Mouse (Mus musculus): ENCODE measurements around the gene Mfsd13b. TPM values are rescaled to one million over a fixed set of nuclear protein-coding genes. Genes with fewer than 3 reads are reported as not detected.

Gene Mfsd13b
- polyA plus RNA-seq, 1 experiment from 2014 or later, result 0.63 TPM

DNA sequence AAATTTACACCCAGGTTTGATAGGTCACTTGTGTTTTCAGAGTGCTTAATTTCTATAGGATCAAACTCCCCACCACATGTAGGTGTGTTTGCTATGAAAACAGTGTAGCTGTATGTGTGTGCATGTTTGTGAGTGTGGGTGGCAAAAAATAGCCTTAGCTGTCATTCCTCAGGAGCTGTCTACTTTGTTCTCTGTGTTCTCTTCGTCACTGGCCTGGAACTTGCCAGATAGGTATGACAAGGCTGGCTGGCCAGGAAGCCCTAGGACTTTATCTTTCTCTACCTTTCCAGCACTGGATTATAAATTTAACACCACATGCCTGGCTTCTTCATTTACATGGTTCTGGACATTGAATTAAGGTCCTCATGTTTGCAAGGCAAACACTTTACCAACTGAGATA, 61.9 kb downstream of the Mfsd13b start:
- Histone ChIP-seq H3K27ac (ENCODE audit: low read length) (no peak overlapping the region), H3K4me1 (ENCODE audit: control insufficient read depth, insufficient read depth, low read length) (peaks cover 5% of the 10 kb centered on the region; the same call in 1 of the 2 replicates), H3K9me3 (replicated peaks; ENCODE audit: control insufficient read depth, low read length, poor library complexity, severe bottlenecking) (no peaks in the 10 kb centered on the region), H3K4me3 (ENCODE audit: low read depth, low read length) (no peak overlapping the region), H3K27me3 (ENCODE audit: control insufficient read depth, insufficient read depth, low read depth, low read length) (no peaks in the 10 kb centered on the region), H3K36me3 (ENCODE audit: control insufficient read depth, insufficient read depth, low read length) (no peaks in the 10 kb centered on the region), H3K4me2 (ENCODE audit: low read length) (no peak overlapping the region), H3K9ac (ENCODE audit: low read depth, low read length) (no peak overlapping the region)
- WGBS, result 97% methylated on average over 1 of the region's 1 CpGs
- ATAC-seq, result no peak

DNA sequence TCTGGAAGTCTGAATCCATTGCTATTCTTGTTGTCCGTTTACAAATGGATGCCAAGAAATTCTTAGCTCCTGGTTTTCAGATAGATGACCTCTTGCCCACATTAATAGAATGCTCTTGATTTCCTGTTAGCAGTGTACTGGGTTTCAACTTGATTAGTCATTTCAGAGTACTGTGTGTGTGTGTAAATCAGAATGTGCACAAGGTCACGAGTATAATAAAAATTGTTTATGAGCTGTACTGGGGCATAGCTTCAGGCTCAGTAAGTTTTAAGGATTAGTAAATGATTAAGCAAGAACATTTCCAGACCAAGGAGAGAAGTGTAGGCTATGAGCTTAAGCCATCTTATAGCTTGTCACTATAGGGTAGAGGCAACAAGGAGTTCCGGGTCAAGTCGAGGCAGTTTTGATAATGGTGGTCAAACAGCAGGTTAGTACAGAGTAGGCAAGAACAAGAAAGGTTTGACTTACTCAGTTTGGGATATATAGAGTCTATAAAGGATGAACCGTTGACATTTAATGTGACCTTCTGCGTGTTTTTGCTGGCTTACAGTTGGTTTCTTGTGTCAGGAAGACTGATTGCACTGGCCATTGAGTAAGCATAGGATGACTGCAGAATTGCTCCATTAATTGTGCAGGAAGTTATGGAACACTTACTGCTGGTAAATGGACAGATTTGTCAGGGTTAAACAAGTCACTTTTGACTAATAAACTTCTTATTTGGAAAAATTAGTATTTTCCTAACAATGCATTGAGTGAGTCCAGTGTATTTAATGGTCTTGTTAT, 63.6 kb downstream of the Mfsd13b start:
- H3K4me3 ChIP-seq (ENCODE audit: low read depth, low read length), result no peak overlapping the region
- no peak overlapping the region for H3K4me2 ChIP-seq (ENCODE audit: low read length)
- no peak overlapping the region for H3K27ac ChIP-seq (ENCODE audit: low read length)
- ATAC-seq, result no peak
- no peaks in the 10 kb centered on the region; the same call in 1 of the 2 replicates for H3K36me3 ChIP-seq (ENCODE audit: control insufficient read depth, insufficient read depth, low read length)
- H3K9ac ChIP-seq (ENCODE audit: low read depth, low read length), result no peak overlapping the region
- H3K4me1 ChIP-seq (ENCODE audit: control insufficient read depth, insufficient read depth, low read length), result peaks cover 5% of the 10 kb centered on the region; the same call in 1 of the 2 replicates
- no peaks in the 10 kb centered on the region for H3K27me3 ChIP-seq (ENCODE audit: control insufficient read depth, insufficient read depth, low read depth, low read length)
- WGBS, result 97% methylated on average over 6 of the region's 6 CpGs
- H3K9me3 ChIP-seq (replicated peaks; ENCODE audit: control insufficient read depth, low read length, poor library complexity, severe bottlenecking), result no peaks in the 10 kb centered on the region

DNA sequence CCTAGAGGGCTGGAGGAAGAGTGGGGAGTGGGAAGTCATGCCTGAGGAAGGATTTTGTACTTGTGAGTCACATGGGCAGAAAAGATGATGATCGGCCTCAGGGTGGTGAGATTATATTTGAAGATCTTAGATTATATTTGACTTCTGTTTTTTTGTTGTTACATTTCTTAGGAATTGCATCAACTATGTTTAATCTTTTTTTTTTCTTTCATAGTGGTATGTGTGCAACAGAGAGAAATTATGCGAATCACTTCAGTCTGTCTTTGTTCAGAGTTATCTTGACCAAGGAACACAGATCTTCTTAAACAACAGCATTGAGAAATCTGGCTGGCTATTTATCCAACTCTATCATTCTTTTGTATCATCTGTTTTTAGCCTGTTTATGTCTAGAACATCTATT, 65.3 kb downstream of the Mfsd13b start:
- peaks cover 2% of the 10 kb centered on the region; the same call in 1 of the 2 replicates for H3K4me1 ChIP-seq (ENCODE audit: control insufficient read depth, insufficient read depth, low read length)
- no peaks in the 10 kb centered on the region for H3K9me3 ChIP-seq (replicated peaks; ENCODE audit: control insufficient read depth, low read length, poor library complexity, severe bottlenecking)
- H3K27ac ChIP-seq (ENCODE audit: low read length), result no peak overlapping the region
- H3K27me3 ChIP-seq (ENCODE audit: control insufficient read depth, insufficient read depth, low read depth, low read length), result no peaks in the 10 kb centered on the region
- no peak overlapping the region for H3K4me2 ChIP-seq (ENCODE audit: low read length)
- ATAC-seq, result no peak
- H3K4me3 ChIP-seq (ENCODE audit: low read depth, low read length), result no peak overlapping the region
- WGBS, result 85% methylated on average over 2 of the region's 2 CpGs
- no peak overlapping the region for H3K9ac ChIP-seq (ENCODE audit: low read depth, low read length)
- H3K36me3 ChIP-seq (ENCODE audit: control insufficient read depth, insufficient read depth, low read length), result no peaks in the 10 kb centered on the region; the same call in 1 of the 2 replicates

DNA sequence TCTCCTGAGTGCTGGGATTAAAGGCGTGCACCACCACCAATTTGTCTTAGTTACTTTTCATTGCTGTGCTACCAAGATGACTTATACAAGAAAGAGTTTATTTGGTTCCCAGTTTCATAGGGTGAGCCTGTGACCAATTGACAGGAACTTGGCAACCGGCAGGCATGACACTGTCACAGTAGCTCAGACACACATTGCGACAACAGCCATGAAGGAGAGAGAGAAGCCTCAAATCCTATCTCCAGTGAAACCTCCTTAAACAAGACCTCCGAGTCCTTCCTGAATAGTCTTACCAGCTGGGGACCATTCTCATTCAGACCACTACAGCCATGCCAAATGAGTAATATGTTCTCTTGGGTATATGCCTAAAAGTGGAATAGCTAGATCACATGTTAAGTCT, 70.8 kb downstream of the Mfsd13b start:
- H3K9me3 ChIP-seq (replicated peaks; ENCODE audit: control insufficient read depth, low read length, poor library complexity, severe bottlenecking), result no peaks in the 10 kb centered on the region
- no peak overlapping the region for H3K9ac ChIP-seq (ENCODE audit: low read depth, low read length)
- no peaks in the 10 kb centered on the region for H3K4me1 ChIP-seq (ENCODE audit: control insufficient read depth, insufficient read depth, low read length)
- H3K27me3 ChIP-seq (ENCODE audit: control insufficient read depth, insufficient read depth, low read depth, low read length), result no peaks in the 10 kb centered on the region
- no peak overlapping the region for H3K27ac ChIP-seq (ENCODE audit: low read length)
- peaks cover 2% of the 10 kb centered on the region; the same call in 1 of the 2 replicates for H3K36me3 ChIP-seq (ENCODE audit: control insufficient read depth, insufficient read depth, low read length)
- 84% methylated on average over 4 of the region's 4 CpGs for WGBS
- no peak overlapping the region for H3K4me2 ChIP-seq (ENCODE audit: low read length)
- ATAC-seq, result no peak
- no peak overlapping the region for H3K4me3 ChIP-seq (ENCODE audit: low read depth, low read length)

DNA sequence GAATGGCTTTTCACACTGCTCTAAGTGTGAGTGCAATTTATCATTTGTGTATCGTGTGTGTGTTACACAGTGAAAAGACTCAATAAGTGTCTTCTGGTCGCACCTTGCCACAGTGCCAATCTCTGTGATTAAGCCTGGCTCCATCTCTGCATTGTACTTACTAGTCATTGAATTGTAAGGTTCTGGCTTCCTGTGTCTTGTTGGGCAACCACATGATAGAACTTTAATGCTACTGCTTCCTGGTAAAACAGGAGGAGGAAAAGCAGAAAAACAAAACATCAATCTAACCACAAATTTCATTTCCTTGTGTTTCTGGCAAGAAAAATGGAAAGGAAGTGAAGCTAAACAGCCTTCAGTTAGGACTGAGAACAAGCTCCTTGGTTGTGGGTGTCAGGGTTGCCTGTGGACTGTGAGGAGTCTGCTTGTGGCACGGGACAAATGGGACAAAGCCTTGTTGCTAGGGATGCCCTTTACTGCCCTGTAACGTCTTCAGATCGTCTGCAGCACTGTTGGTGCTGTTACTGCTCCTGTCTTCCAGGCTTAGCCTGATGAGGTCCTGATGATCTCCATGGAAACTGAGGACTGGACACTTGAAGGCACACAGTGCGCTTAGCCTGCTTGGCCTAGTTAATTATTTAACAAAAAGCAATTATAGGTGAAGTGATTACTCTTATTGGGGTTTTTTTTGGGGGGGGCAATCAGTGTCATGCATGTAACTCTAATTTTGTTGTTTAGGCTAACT, 77.3 kb downstream of the Mfsd13b start:
- no peaks in the 10 kb centered on the region for H3K4me1 ChIP-seq (ENCODE audit: control insufficient read depth, insufficient read depth, low read length)
- H3K36me3 ChIP-seq (ENCODE audit: control insufficient read depth, insufficient read depth, low read length), result peaks cover 2% of the 10 kb centered on the region; the same call in 1 of the 2 replicates
- H3K4me3 ChIP-seq (ENCODE audit: low read depth, low read length), result no peak overlapping the region
- H3K27me3 ChIP-seq (ENCODE audit: control insufficient read depth, insufficient read depth, low read depth, low read length), result no peaks in the 10 kb centered on the region
- no peak for ATAC-seq
- no peaks in the 10 kb centered on the region for H3K9me3 ChIP-seq (replicated peaks; ENCODE audit: control insufficient read depth, low read length, poor library complexity, severe bottlenecking)
- no peak overlapping the region for H3K9ac ChIP-seq (ENCODE audit: low read depth, low read length)
- H3K4me2 ChIP-seq (ENCODE audit: low read length), result no peak overlapping the region
- WGBS, result 60% methylated on average over 6 of the region's 6 CpGs
- H3K27ac ChIP-seq (ENCODE audit: low read length), result no peak overlapping the region

DNA sequence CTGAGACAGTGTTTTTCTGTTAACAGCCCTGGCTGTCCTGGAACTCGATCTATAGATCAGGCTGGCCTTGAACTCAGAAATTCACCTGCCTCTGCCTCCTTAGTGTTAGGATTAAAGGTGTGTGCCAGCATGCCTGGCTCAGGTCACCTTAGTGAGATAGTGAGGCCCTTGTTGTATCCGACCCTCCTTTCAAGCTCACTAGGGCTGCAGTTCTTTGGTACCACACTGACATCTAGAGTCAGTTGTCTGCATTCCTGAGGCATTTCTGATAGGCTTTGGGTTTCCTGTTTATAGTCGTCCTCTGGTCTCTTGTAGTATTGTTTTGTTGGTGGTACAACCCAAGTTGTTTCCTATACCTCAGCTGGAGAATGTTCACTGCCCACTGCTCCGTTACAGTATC, 82.0 kb downstream of the Mfsd13b start:
- Histone ChIP-seq H3K27ac (ENCODE audit: low read length) (no peak overlapping the region), H3K27me3 (ENCODE audit: control insufficient read depth, insufficient read depth, low read depth, low read length) (no peaks in the 10 kb centered on the region), H3K4me3 (ENCODE audit: low read depth, low read length) (no peak overlapping the region), H3K9me3 (replicated peaks; ENCODE audit: control insufficient read depth, low read length, poor library complexity, severe bottlenecking) (no peaks in the 10 kb centered on the region), H3K9ac (ENCODE audit: low read depth, low read length) (no peak overlapping the region), H3K4me2 (ENCODE audit: low read length) (no peak overlapping the region), H3K4me1 (ENCODE audit: control insufficient read depth, insufficient read depth, low read length) (no peaks in the 10 kb centered on the region), H3K36me3 (ENCODE audit: control insufficient read depth, insufficient read depth, low read length) (0 out of 2 replicates have a peak, but pooled peaks cover 5% of the 10 kb centered on the region)
- WGBS, result 65% methylated on average over 4 of the region's 4 CpGs
- ATAC-seq, result peak; percentile 67; the same call in 1 of the 2 replicates

Other genes with a start within 250 kb of the Mfsd13b start
- gene Vwa3a, start 243.2 kb upstream of the Mfsd13b start, polyA plus RNA-seq (2015; fragmentation: Nextera tagmentation; extraction: Ambion mirVana), result 2.1 and 2.3 TPM in 2 replicates
- gene Gm5737, start 170.1 kb upstream of the Mfsd13b start, polyA plus RNA-seq (2015; fragmentation: Nextera tagmentation; extraction: Ambion mirVana), result 0.14 TPM in 1 of 2 replicates, not detected in the other
- gene Eef2k, start 139.7 kb upstream of the Mfsd13b start, polyA plus RNA-seq (2015; fragmentation: Nextera tagmentation; extraction: Ambion mirVana), result 33.5 and 35.4 TPM in 2 replicates
- gene Polr3e, start 64.8 kb upstream of the Mfsd13b start, polyA plus RNA-seq (2015; fragmentation: Nextera tagmentation; extraction: Ambion mirVana), result 27.0 and 27.7 TPM in 2 replicates
- 12.6 and 14.6 TPM in 2 replicates for gene Cdr2, start 197 bp upstream of the Mfsd13b start, polyA plus RNA-seq (2015; fragmentation: Nextera tagmentation; extraction: Ambion mirVana)
- 169 and 184 TPM in 2 replicates for gene Mettl9, start 51.9 kb downstream of the Mfsd13b start, polyA plus RNA-seq (2015; fragmentation: Nextera tagmentation; extraction: Ambion mirVana)
- gene Igsf6, start 92.1 kb downstream of the Mfsd13b start, polyA plus RNA-seq (2015; fragmentation: Nextera tagmentation; extraction: Ambion mirVana), result 0.62 and 0.67 TPM in 2 replicates
- gene Otoa, start 99.1 kb downstream of the Mfsd13b start, polyA plus RNA-seq (2015; fragmentation: Nextera tagmentation; extraction: Ambion mirVana), result 0.09 and 0.19 TPM in 2 replicates